Mouse (Mus musculus) forebrain, embryonic 12.5 days (tissue): Measurements from ENCODE around the gene Polh. TPM values are rescaled to one million over a fixed set of nuclear protein-coding genes. Genes with fewer than 3 reads are reported as not detected.
A peak's percentile ranks its signal among the peaks of the same experiment; 100 is the strongest.

Source experiments
- ATAC-seq: fragments of 200-750 bp; cut with Nextera tagmentation; 2 replicates; pipeline ENCODE4 v1.8.0; 2017; ENCODE audit warnings: moderate TSS enrichment; ENCODE audit not compliant: low FRiP score
- H3K27ac ChIP-seq: fragments of 300-500 bp; sonication (generic); 2 replicates; pipeline ENCODE4 v1.5.1; 2016; ENCODE audit warnings: mild to moderate bottlenecking
- H3K27me3 ChIP-seq: fragments of 300-500 bp; sonication (generic); 2 replicates; pipeline ENCODE4 v1.6.1; 2016; ENCODE audit warnings: mild to moderate bottlenecking
- H3K36me3 ChIP-seq: fragments of 300-500 bp; sonication (generic); replicated peaks from 2 replicates; pipeline ENCODE4 v1.6.1; 2016; ENCODE audit warnings: mild to moderate bottlenecking
- H3K4me1 ChIP-seq: fragments of 300-500 bp; sonication (generic); 2 replicates; pipeline ENCODE4 v1.6.1; 2016
- H3K4me2 ChIP-seq: fragments of 300-500 bp; sonication (generic); 2 replicates; pipeline ENCODE4 v1.6.1; 2016; ENCODE audit warnings: mild to moderate bottlenecking, moderate library complexity
- H3K4me3 ChIP-seq: fragments of 300-500 bp; sonication (generic); replicated peaks from 2 replicates; pipeline ENCODE4 v1.5.1; 2016; ENCODE audit warnings: mild to moderate bottlenecking
- H3K9ac ChIP-seq: fragments of 300-500 bp; sonication (generic); 2 replicates; pipeline ENCODE4 v1.6.1; 2016; ENCODE audit warnings: mild to moderate bottlenecking
- H3K9me3 ChIP-seq: fragments of 300-500 bp; sonication (generic); 2 replicates; pipeline ENCODE4 v1.6.1; 2016
- WGBS: fragments of 180-500 bp; shearing (Covaris S2); methylation state at CpG from one replicate; pipeline ENCODE4 v1.1.7; 2016; 5-methylcytosine and 5-hydroxymethylcytosine counted together
- polyA plus RNA-seq: library from polyadenylated mRNA; unstranded; fragments of >200 nt; fragmentation: Nextera tagmentation; extraction: Ambion mirVana; gene quantifications from 2 replicates; pipeline ENCODE4 v1.2.1, GENCODE M21; 2016

The Polh gene
- polyA plus RNA-seq, 1 experiment from 2014 or later, result 11.2 TPM

DNA sequence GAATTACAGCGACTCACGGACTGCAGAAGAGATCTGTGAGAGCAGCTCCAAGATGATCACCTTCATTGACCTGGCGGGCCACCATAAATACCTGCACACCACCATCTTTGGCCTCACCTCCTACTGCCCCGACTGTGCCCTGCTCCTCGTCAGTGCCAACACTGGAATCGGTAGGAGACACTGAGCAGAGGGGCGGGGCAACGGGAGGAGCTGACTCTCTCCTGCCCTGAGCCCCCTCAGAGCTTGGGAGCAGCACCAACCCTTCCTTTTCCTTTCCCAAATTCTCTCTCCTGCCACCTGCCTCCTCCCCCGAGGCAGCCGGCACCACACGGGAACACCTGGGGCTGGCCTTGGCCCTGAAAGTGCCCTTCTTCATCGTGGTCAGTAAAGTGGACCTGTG lies 37.0 kb downstream of the Polh start:
- no peak for ATAC-seq
- H3K4me2 ChIP-seq, result no peak overlapping the region
- WGBS, result 93% methylated on average over 12 of the region's 12 CpGs
- no peak overlapping the region for H3K27ac ChIP-seq
- H3K4me3 ChIP-seq, result no peak overlapping the region
- no peak overlapping the region for H3K9ac ChIP-seq
- H3K36me3 ChIP-seq, result peaks cover 66% of the 10 kb centered on the region
- peaks cover 18% of the 10 kb centered on the region for H3K4me1 ChIP-seq
- H3K9me3 ChIP-seq, result no peaks in the 10 kb centered on the region
- no peaks in the 10 kb centered on the region for H3K27me3 ChIP-seq

- Histone ChIP-seq H3K27me3 (no peaks in the 10 kb centered on the region), H3K9me3 (no peaks in the 10 kb centered on the region), H3K4me1 (peaks cover 19% of the 10 kb centered on the region), H3K27ac (no peak overlapping the region), H3K36me3 (peaks cover 59% of the 10 kb centered on the region), H3K4me3 (no peak overlapping the region), H3K9ac (no peak overlapping the region), H3K4me2 (no peak overlapping the region)
- WGBS, result 89% methylated on average over 10 of the region's 10 CpGs
- ATAC-seq, result no peak
Measured at GRCm38 (mm10) chr17:46164791-46165190, 37.7 kb downstream of the Polh start.

GRCm38 (mm10) chr17:46164301-46164700 lies 38.1 kb downstream of the Polh start:
- Histone ChIP-seq H3K27ac (no peak overlapping the region), H3K4me1 (peaks cover 22% of the 10 kb centered on the region), H3K9ac (no peak overlapping the region), H3K27me3 (no peaks in the 10 kb centered on the region), H3K4me3 (no peak overlapping the region), H3K9me3 (no peaks in the 10 kb centered on the region), H3K36me3 (peaks cover 54% of the 10 kb centered on the region), H3K4me2 (no peak overlapping the region)
- no peak for ATAC-seq
- WGBS, result 95% methylated on average over 8 of the region's 8 CpGs

DNA sequence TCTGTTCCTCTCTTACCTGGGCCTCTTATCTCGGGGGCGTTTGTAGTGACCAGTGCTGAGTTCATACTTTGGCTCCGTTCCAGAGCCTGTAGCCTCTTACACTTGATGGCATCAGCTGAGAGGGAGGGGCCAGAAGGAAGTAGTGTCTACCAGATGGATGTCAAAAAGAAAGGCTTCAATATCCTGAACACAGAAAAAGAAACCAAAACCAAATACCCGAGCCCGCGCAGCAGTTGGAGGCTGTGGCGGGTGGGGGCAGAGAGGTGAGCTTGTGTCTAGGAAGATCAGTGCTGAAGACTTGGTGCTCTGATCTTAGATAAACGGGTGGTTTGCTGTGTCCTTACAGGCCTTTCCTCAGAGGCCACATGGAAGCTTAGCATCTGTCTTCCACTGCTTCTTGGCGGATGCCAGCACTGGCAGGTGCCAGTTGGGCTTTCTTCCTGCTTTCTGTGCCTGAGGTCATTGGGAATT lies 39.5 kb downstream of the Polh start:
- no peak overlapping the region; the same call in 1 of the 2 replicates for H3K4me2 ChIP-seq
- H3K4me3 ChIP-seq, result 0 out of 2 replicates have a peak overlapping the region, but pooled peaks have one; percentile 7
- no peaks in the 10 kb centered on the region for H3K9me3 ChIP-seq
- H3K27ac ChIP-seq, result no peak overlapping the region
- no peak for ATAC-seq
- H3K36me3 ChIP-seq, result peaks cover 42% of the 10 kb centered on the region
- H3K9ac ChIP-seq, result no peak overlapping the region
- H3K4me1 ChIP-seq, result peaks cover 22% of the 10 kb centered on the region
- no peaks in the 10 kb centered on the region for H3K27me3 ChIP-seq
- WGBS, result 93% methylated on average over 9 of the region's 9 CpGs

- H3K4me3 ChIP-seq, result no peak overlapping the region; the same call in 1 of the 2 replicates
- WGBS, result 93% methylated on average over 7 of the region's 7 CpGs
- ATAC-seq, result no peak
Measured at GRCm38 (mm10) chr17:46162551-46162950, 39.9 kb downstream of the Polh start.

DNA sequence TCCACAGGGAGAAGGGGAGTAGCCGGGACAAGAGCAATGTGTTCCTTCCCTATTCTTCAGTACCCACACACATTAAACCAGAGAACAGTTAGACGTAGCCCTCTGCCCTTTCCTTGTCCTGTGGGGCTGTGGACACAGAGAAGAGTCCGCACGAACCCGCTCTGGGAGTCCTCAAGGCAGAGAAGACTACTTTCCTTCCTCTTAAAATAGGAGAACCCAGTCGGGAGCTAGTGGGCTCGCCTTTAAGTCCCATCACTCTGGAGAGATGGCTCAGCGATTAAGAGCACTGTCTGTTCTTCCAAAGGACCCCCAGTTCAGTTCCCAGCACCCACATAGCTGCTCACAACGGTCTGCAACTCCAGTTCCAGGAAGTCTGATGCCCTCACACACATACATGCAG lies 40.7 kb downstream of the Polh start:
- Histone ChIP-seq H3K36me3 (peaks cover 29% of the 10 kb centered on the region), H3K4me1 (peaks cover 22% of the 10 kb centered on the region), H3K9ac (peak overlapping the region; percentile 85), H3K27ac (peak overlapping the region; percentile 81), H3K9me3 (no peaks in the 10 kb centered on the region), H3K4me3 (peak overlapping the region; percentile 81), H3K27me3 (no peaks in the 10 kb centered on the region), H3K4me2 (peak overlapping the region; percentile 65)
- no peak for ATAC-seq
- 52% methylated on average over 9 of the region's 9 CpGs for WGBS

More at GRCm38 (mm10) chr17:46162551-46162950, 39.9 kb downstream of the Polh start:
- Histone ChIP-seq H3K9ac (no peak overlapping the region), H3K27me3 (no peaks in the 10 kb centered on the region), H3K27ac (no peak overlapping the region), H3K36me3 (peaks cover 37% of the 10 kb centered on the region), H3K9me3 (no peaks in the 10 kb centered on the region), H3K4me1 (peaks cover 22% of the 10 kb centered on the region), H3K4me2 (no peak overlapping the region)

GRCm38 (mm10) chr17:46161179-46161578 lies 41.3 kb downstream of the Polh start:
- WGBS, result under 1% methylated on average over 19 of the region's 19 CpGs
- no peaks in the 10 kb centered on the region for H3K9me3 ChIP-seq
- H3K4me1 ChIP-seq, result peaks cover 22% of the 10 kb centered on the region
- peak; percentile 37 for ATAC-seq
- peaks cover 24% of the 10 kb centered on the region for H3K36me3 ChIP-seq
- peak overlapping the region; percentile 65 for H3K4me2 ChIP-seq
- no peaks in the 10 kb centered on the region for H3K27me3 ChIP-seq
- peak overlapping the region; percentile 81 for H3K27ac ChIP-seq
- H3K4me3 ChIP-seq, result peak overlapping the region; percentile 81
- H3K9ac ChIP-seq, result peak overlapping the region; percentile 85

DNA sequence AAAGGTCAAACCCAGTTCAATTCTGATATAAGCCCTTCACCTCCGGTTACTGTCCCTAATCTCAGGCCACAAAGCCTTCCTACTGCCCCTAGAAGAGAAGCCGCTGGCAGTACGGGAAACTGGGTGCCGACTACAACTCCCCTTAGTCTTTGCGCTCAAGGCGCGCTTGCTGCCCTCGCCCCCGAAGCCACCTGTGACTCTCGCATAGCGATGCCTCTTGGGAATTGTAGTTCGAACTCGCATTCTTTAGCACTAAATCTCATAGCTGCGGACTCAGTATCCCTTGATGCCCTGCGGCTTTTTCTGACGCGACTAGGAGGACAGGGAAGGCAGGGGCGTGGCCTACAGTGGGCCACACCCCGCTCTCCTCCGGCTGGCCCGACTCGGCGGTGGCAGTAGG lies 41.8 kb downstream of the Polh start, which contains the start of gene Gtpbp2:
Gtpbp2 (plus strand) TSS at position 347 of the 400 bp plus-strand sequence.
- ATAC-seq, result peak; percentile 95
- H3K4me3 ChIP-seq, result peak within 1 kb of the TSS; percentile 81
- peaks cover 22% of the 10 kb centered on the region for H3K4me1 ChIP-seq
- peak within 1 kb of the TSS; percentile 65 for H3K4me2 ChIP-seq
- no peaks in the 10 kb centered on the region for H3K27me3 ChIP-seq
- peak within 1 kb of the TSS; percentile 85 for H3K9ac ChIP-seq
- peak within 1 kb of the TSS; percentile 84 for H3K27ac ChIP-seq
- under 1% methylated on average over 22 of the region's 23 CpGs for WGBS
- H3K9me3 ChIP-seq, result no peaks in the 10 kb centered on the region
- H3K36me3 ChIP-seq, result peaks cover 19% of the 10 kb centered on the region

DNA sequence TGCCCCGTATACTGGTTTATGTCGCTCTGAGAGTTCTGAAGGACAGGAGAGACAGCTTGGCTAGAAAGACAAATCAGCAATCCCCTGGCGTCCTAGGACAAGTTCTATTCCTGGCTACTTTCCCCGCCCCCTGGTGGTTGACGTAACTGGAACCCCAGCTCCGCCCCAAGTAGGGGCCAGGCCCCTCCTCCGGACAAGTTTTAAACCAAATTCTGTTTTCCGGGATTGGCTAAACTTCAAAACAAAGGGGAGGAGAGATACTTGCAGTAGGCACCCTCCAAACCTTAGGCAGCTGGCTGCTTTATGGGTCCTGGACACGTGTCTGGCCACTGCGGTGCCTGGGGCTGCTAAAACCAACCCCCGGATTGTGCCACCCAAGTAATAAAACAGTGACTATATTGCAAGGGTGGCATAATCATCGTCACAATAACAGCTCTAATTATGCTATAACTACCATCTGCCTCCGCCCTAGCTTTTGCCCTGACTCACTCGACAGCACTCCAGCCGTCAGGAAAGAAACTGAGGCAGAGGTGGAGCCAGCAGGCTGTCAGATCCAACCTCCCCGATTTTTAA lies 42.3 kb downstream of the Polh start:
- peak; percentile 70 for ATAC-seq
- H3K9me3 ChIP-seq, result no peaks in the 10 kb centered on the region
- under 1% methylated on average over 16 of the region's 16 CpGs for WGBS
- H3K27me3 ChIP-seq, result no peaks in the 10 kb centered on the region
- H3K36me3 ChIP-seq, result peaks cover 13% of the 10 kb centered on the region
- peak overlapping the region; percentile 65 for H3K4me2 ChIP-seq
- H3K4me1 ChIP-seq, result peaks cover 22% of the 10 kb centered on the region
- peak overlapping the region; percentile 84 for H3K27ac ChIP-seq
- peak overlapping the region; percentile 85 for H3K9ac ChIP-seq
- H3K4me3 ChIP-seq, result peak overlapping the region; percentile 81

DNA sequence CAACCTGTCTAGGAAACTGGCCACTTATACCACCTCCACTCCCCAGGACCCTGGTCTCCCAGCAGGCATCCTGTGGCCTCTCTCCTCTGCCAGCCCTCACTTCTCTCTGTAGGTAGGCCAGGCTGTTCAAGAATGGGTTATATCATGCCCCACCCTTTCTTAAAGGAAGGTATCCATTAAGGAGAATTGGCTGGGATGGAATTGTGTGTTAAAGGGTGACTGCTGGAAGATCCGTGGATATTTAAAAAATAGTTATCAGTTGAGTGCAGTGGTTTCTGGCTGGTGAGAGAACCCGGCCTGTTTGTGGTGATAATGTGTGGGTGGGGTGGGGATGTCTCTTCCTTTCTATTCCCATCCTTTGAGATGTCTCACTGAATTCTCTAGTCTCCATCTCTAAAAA lies 43.2 kb downstream of the Polh start:
- Histone ChIP-seq H3K9ac (0 out of 2 replicates have a peak overlapping the region, but pooled peaks have one; percentile 51), H3K4me1 (peaks cover 22% of the 10 kb centered on the region), H3K36me3 (peaks cover 4% of the 10 kb centered on the region), H3K4me2 (0 out of 2 replicates have a peak overlapping the region, but pooled peaks have one; percentile 65), H3K27ac (peak overlapping the region; percentile 31; the same call in 1 of the 2 replicates), H3K4me3 (no peak overlapping the region), H3K27me3 (no peaks in the 10 kb centered on the region), H3K9me3 (no peaks in the 10 kb centered on the region)
- WGBS, result 74% methylated on average over 2 of the region's 2 CpGs
- no peak for ATAC-seq

DNA sequence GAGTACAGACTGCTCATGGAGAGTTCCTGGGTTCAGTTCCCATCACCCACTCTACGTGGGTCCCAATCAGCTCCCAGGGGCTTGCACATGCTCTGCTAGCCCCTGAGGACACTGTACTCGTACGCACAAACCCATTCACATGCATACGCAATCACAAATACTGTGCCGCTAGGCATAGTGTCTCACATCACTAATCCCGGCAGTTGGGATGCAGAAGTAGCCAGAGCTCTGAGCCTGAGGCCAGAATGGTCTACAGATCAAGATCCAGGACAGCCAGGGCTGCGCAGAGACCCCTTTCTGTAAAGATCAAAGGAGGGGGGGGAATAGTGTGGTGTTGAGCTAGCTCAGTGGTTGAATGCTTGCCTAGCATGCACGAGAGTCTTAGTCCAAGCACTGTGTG lies 45.3 kb downstream of the Polh start:
- Histone ChIP-seq H3K4me1 (peaks cover 22% of the 10 kb centered on the region), H3K9me3 (no peaks in the 10 kb centered on the region), H3K36me3 (no peaks in the 10 kb centered on the region), H3K9ac (no peak overlapping the region), H3K27me3 (no peaks in the 10 kb centered on the region), H3K4me2 (no peak overlapping the region), H3K4me3 (no peak overlapping the region), H3K27ac (no peak overlapping the region)
- ATAC-seq, result no peak
- WGBS, result 86% methylated on average over 8 of the region's 8 CpGs

DNA sequence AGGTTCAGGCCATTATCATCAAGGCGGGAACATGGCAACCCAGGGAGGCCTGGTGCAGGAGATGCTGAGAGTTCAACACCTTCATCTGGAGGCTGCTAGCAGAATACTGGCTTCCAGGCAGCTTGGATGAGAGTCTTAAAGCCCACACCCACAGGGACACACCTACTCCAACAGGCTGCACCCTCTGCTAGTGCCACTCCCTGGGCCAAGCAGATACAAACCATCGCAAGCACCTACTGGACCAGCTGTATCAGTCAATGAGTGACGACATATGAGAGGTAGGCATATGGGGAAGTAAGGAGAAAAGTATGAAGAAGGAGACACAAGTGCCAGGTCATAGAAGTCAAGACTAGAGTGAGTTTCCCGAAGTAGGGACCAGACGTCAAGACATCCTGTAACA lies 45.8 kb downstream of the Polh start:
- H3K9ac ChIP-seq, result no peak overlapping the region
- 86% methylated on average over 5 of the region's 5 CpGs for WGBS
- peaks cover 17% of the 10 kb centered on the region for H3K4me1 ChIP-seq
- H3K4me3 ChIP-seq, result no peak overlapping the region
- peaks cover under 1% of the 10 kb centered on the region; the same call in 1 of the 2 replicates for H3K36me3 ChIP-seq
- H3K27me3 ChIP-seq, result no peaks in the 10 kb centered on the region
- H3K27ac ChIP-seq, result no peak overlapping the region
- H3K9me3 ChIP-seq, result no peaks in the 10 kb centered on the region
- no peak for ATAC-seq
- H3K4me2 ChIP-seq, result no peak overlapping the region

DNA sequence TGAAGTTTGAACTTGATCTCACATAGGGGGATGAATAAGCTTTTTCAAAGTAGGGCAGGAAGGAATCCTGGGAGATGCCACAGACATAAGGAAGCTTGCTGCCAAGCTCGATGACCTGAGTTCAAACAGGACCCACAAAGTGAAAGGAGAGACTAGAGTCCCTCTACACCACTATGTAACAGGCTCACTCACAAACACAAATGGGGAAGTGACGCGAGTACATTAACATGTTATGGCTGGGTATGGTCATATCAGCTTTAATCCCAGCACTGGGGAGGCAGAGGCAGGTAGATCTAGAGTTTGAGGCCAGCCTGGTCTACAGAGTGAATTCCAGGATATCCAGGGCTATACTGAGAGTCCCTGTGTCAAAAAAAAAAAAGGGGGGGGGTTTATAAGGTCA lies 48.1 kb downstream of the Polh start:
- no peak overlapping the region for H3K9ac ChIP-seq
- no peaks in the 10 kb centered on the region for H3K9me3 ChIP-seq
- no peaks in the 10 kb centered on the region for H3K27me3 ChIP-seq
- ATAC-seq, result no peak
- H3K27ac ChIP-seq, result no peak overlapping the region
- no peak overlapping the region for H3K4me3 ChIP-seq
- WGBS, result 97% methylated on average over 3 of the region's 3 CpGs
- peaks cover 10% of the 10 kb centered on the region for H3K4me1 ChIP-seq
- H3K36me3 ChIP-seq, result peaks cover 9% of the 10 kb centered on the region; the same call in 1 of the 2 replicates
- H3K4me2 ChIP-seq, result no peak overlapping the region
